Mouse (Mus musculus) hindbrain, embryonic 11.5 days (tissue): ENCODE measurements around the gene Dhx30. TPM values are rescaled to one million over a fixed set of nuclear protein-coding genes. Genes with fewer than 3 reads are reported as not detected.

Source experiments
- ATAC-seq: fragments of 200-750 bp; cut with Nextera tagmentation; 2 replicates; pipeline ENCODE4 v1.8.0; 2017; ENCODE audit warnings: mild to moderate bottlenecking, moderate TSS enrichment, moderate library complexity; ENCODE audit not compliant: low FRiP score
- DNase-seq: peaks from one replicate; pipeline ENCODE4 v3.0.0-alpha.2; 2015; ENCODE audit warnings: low spot score
- H3K27ac ChIP-seq: fragments of 300-500 bp; sonication (generic); 2 replicates; pipeline ENCODE4 v1.5.1; 2014; ENCODE audit warnings: mild to moderate bottlenecking, low read depth, low read length
- H3K27me3 ChIP-seq: fragments of 300-500 bp; sonication (generic); 2 replicates; pipeline ENCODE4 v1.6.1; 2014; ENCODE audit warnings: mild to moderate bottlenecking, low read length, moderate library complexity, mixed read lengths; ENCODE audit not compliant: control insufficient read depth, insufficient read depth
- H3K36me3 ChIP-seq: fragments of 300-500 bp; sonication (generic); 2 replicates; pipeline ENCODE4 v1.6.1; 2014; ENCODE audit warnings: mild to moderate bottlenecking, low read length, moderate library complexity, mixed read lengths; ENCODE audit not compliant: control insufficient read depth, insufficient read depth
- H3K4me1 ChIP-seq: fragments of 300-500 bp; sonication (generic); replicated peaks from 2 replicates; pipeline ENCODE4 v1.6.1; 2014; ENCODE audit warnings: low read length, mixed read lengths; ENCODE audit not compliant: control insufficient read depth, insufficient read depth
- H3K4me2 ChIP-seq: fragments of 300-500 bp; sonication (generic); replicated peaks from 2 replicates; pipeline ENCODE4 v1.6.1; 2014; ENCODE audit warnings: mild to moderate bottlenecking, low read depth, low read length
- H3K4me3 ChIP-seq: fragments of 300-500 bp; sonication (generic); 2 replicates; pipeline ENCODE4 v1.5.1; 2014; ENCODE audit warnings: low read depth, low read length
- H3K9ac ChIP-seq: fragments of 300-500 bp; sonication (generic); 2 replicates; pipeline ENCODE4 v1.6.1; 2014; ENCODE audit warnings: low read depth, low read length
- H3K9me3 ChIP-seq: fragments of 300-500 bp; sonication (generic); 2 replicates; pipeline ENCODE4 v1.6.1; 2016; ENCODE audit warnings: low read length; ENCODE audit not compliant: control insufficient read depth
- WGBS: fragments of 180-500 bp; shearing (Covaris S2); extraction: QIAGEN DNeasy Blood & Tissue Kit; methylation state at CpG from one replicate; pipeline ENCODE4 v1.1.7; 2014; 5-methylcytosine and 5-hydroxymethylcytosine counted together
- polyA plus RNA-seq: library from polyadenylated mRNA; unstranded; fragments of >200 nt; fragmentation: Nextera tagmentation; extraction: Ambion mirVana; gene quantifications from 2 replicates; pipeline ENCODE4 v1.2.1, GENCODE M21; 2014

Dhx30 gene
- polyA plus RNA-seq, 1 experiment from 2014 or later = 148 TPM

- H3K9me3 ChIP-seq = no peaks in the 10 kb centered on the region
- ATAC-seq = no peak
- no peak overlapping the region for H3K9ac ChIP-seq
- no peaks in the 10 kb centered on the region for H3K4me1 ChIP-seq
- no peak overlapping the region for H3K4me2 ChIP-seq
- no peaks in the 10 kb centered on the region for H3K27me3 ChIP-seq
- peaks cover 3% of the 10 kb centered on the region; the same call in 1 of the 2 replicates for H3K36me3 ChIP-seq
- DNase-seq = no peak
- 80% methylated on average over 7 of the region's 7 CpGs for WGBS
- no peak overlapping the region for H3K4me3 ChIP-seq
- H3K27ac ChIP-seq = no peak overlapping the region
Observed at GRCm38 (mm10) chr9:110062405-110062804, 55.2 kb downstream of the Dhx30 start.

GRCm38 (mm10) chr9:110060761-110061160 is 56.9 kb downstream of the Dhx30 start:
- peaks cover 3% of the 10 kb centered on the region; the same call in 1 of the 2 replicates for H3K36me3 ChIP-seq
- DNase-seq = no peak
- H3K27me3 ChIP-seq = no peaks in the 10 kb centered on the region
- no peaks in the 10 kb centered on the region for H3K4me1 ChIP-seq
- ATAC-seq = no peak
- H3K9ac ChIP-seq = no peak overlapping the region
- H3K9me3 ChIP-seq = no peaks in the 10 kb centered on the region
- 83% methylated on average over 2 of the region's 2 CpGs for WGBS
- no peak overlapping the region for H3K27ac ChIP-seq
- H3K4me2 ChIP-seq = no peak overlapping the region
- no peak overlapping the region for H3K4me3 ChIP-seq

GRCm38 (mm10) chr9:110057200-110057599 is 60.4 kb downstream of the Dhx30 start:
- no peak for DNase-seq
- ATAC-seq = no peak
- H3K27me3 ChIP-seq = no peaks in the 10 kb centered on the region
- no peaks in the 10 kb centered on the region for H3K36me3 ChIP-seq
- H3K4me2 ChIP-seq = no peak overlapping the region
- H3K9ac ChIP-seq = no peak overlapping the region
- no peaks in the 10 kb centered on the region for H3K9me3 ChIP-seq
- 0 out of 2 replicates have a peak, but pooled peaks cover 8% of the 10 kb centered on the region for H3K4me1 ChIP-seq
- H3K27ac ChIP-seq = no peak overlapping the region
- WGBS = 86% methylated on average over 1 of the region's 1 CpGs
- H3K4me3 ChIP-seq = no peak overlapping the region

GRCm38 (mm10) chr9:110054781-110055180 is 62.8 kb downstream of the Dhx30 start:
- H3K9ac ChIP-seq = peak overlapping the region; percentile 53
- WGBS = 58% methylated on average over 3 of the region's 3 CpGs
- peak overlapping the region; percentile 90 for H3K27ac ChIP-seq
- H3K36me3 ChIP-seq = no peaks in the 10 kb centered on the region
- H3K4me2 ChIP-seq = peak overlapping the region; percentile 54
- DNase-seq (peak; percentile 30), ATAC-seq (no peak)
- no peaks in the 10 kb centered on the region for H3K9me3 ChIP-seq
- peaks cover 14% of the 10 kb centered on the region; the same call in 1 of the 2 replicates for H3K4me1 ChIP-seq
- H3K27me3 ChIP-seq = no peaks in the 10 kb centered on the region
- peak overlapping the region; percentile 33 for H3K4me3 ChIP-seq

- peak; percentile 65 for DNase-seq
- Histone ChIP-seq H3K9ac (peak overlapping the region; percentile 53), H3K4me2 (peak overlapping the region; percentile 54), H3K4me1 (peaks cover 14% of the 10 kb centered on the region; the same call in 1 of the 2 replicates), H3K9me3 (no peaks in the 10 kb centered on the region), H3K27ac (peak overlapping the region; percentile 90), H3K4me3 (peak overlapping the region; percentile 33), H3K27me3 (no peaks in the 10 kb centered on the region), H3K36me3 (no peaks in the 10 kb centered on the region)
- WGBS = 20% methylated on average over 2 of the region's 2 CpGs
- peak; percentile 84 for ATAC-seq
Observed at GRCm38 (mm10) chr9:110054080-110054421, 63.6 kb downstream of the Dhx30 start.

- DNase-seq = peak; percentile 79
- Histone ChIP-seq H3K27ac (peak overlapping the region; percentile 90), H3K4me2 (peak overlapping the region; percentile 54), H3K4me3 (peak overlapping the region; percentile 33), H3K9ac (peak overlapping the region; percentile 63), H3K9me3 (no peaks in the 10 kb centered on the region), H3K4me1 (peaks cover 14% of the 10 kb centered on the region; the same call in 1 of the 2 replicates), H3K27me3 (no peaks in the 10 kb centered on the region), H3K36me3 (no peaks in the 10 kb centered on the region)
- peak; percentile 93 for ATAC-seq
- WGBS = 19% methylated on average over 8 of the region's 8 CpGs
Observed at GRCm38 (mm10) chr9:110053305-110054079, 64.1 kb downstream of the Dhx30 start.

- Histone ChIP-seq H3K4me2 (peak overlapping the region; percentile 54), H3K27me3 (no peaks in the 10 kb centered on the region), H3K36me3 (no peaks in the 10 kb centered on the region), H3K9me3 (no peaks in the 10 kb centered on the region), H3K4me1 (peaks cover 14% of the 10 kb centered on the region; the same call in 1 of the 2 replicates), H3K4me3 (peak overlapping the region; percentile 33), H3K27ac (peak overlapping the region; percentile 90), H3K9ac (peak overlapping the region; percentile 63)
- ATAC-seq (0 out of 2 replicates have a peak, but pooled peaks have one; percentile 13), DNase-seq (no peak)
- WGBS = 39% methylated on average over 4 of the region's 4 CpGs
Observed at GRCm38 (mm10) chr9:110052951-110053304, 64.7 kb downstream of the Dhx30 start.

GRCm38 (mm10) chr9:110051869-110052661 is 65.6 kb downstream of the Dhx30 start:
- Histone ChIP-seq H3K36me3 (no peaks in the 10 kb centered on the region), H3K4me1 (peaks cover 14% of the 10 kb centered on the region; the same call in 1 of the 2 replicates), H3K9ac (peak overlapping the region; percentile 59), H3K27me3 (no peaks in the 10 kb centered on the region), H3K27ac (peak overlapping the region; percentile 90), H3K9me3 (no peaks in the 10 kb centered on the region), H3K4me3 (peak overlapping the region; percentile 33), H3K4me2 (peak overlapping the region; percentile 54)
- ATAC-seq = no peak
- DNase-seq = peak; percentile 55
- 19% methylated on average over 23 of the region's 23 CpGs for WGBS
